Mouse (Mus musculus) central nervous system, embryonic 11.5 days (tissue): ENCODE data around the gene Zfp85. TPM values are rescaled to one million over a fixed set of nuclear protein-coding genes. Genes with fewer than 3 reads are reported as not detected.

Experiments used
- polyA plus RNA-seq: library from polyadenylated mRNA; depleted of rRNA; stranded (reverse); fragments of >200 nt; gene quantifications from 2 replicates; pipeline ENCODE4 v1.2.3, GENCODE M21; 2012; rRNA removed

The Zfp85 gene
- polyA plus RNA-seq = 4.4 and 5.5 TPM in 2 replicates

GRCm38 (mm10) chr13:67754333-67755306 is at the start of gene Zfp85:
Gene Zfp85, minus strand, starts transcription at chr13:67755228.

GRCm38 (mm10) chr13:67779265-67780221 is 24.5 kb upstream of the Zfp85 start, which contains the start of gene Zfp493:
Gene Zfp493, plus strand, starts transcription at chr13:67779693.

GRCm38 (mm10) chr13:67728641-67729318 is 26.2 kb downstream of the Zfp85 start, which contains the start of gene Zfp65:
Gene Zfp65, minus strand, starts transcription at chr13:67729173.

Other genes starting within 250 kb of the Zfp85 start
- not detected in 2 replicates for gene Gm26965, start 229.1 kb downstream of the Zfp85 start, polyA plus RNA-seq
- gene Zfp87, start 229.1 kb downstream of the Zfp85 start, polyA plus RNA-seq = 12.7 and 20.2 TPM in 2 replicates
- 8.5 and 11.2 TPM in 2 replicates for gene Zfp748, start 201.4 kb downstream of the Zfp85 start, polyA plus RNA-seq
- 1.2 and 3.6 TPM in 2 replicates for gene Zfp729b, start 145.5 kb downstream of the Zfp85 start, polyA plus RNA-seq
- 0.11 TPM in 1 of 2 replicates, not detected in the other for gene Gm49345, start 117.5 kb downstream of the Zfp85 start, polyA plus RNA-seq
- 1.9 and 3.4 TPM in 2 replicates for gene Zfp729a, start 117.4 kb downstream of the Zfp85 start, polyA plus RNA-seq
- gene Zfp738, start 68.2 kb downstream of the Zfp85 start, polyA plus RNA-seq = 6.1 and 11.8 TPM in 2 replicates
- 5.8 and 10.6 TPM in 2 replicates for gene Zfp65, start 26.1 kb downstream of the Zfp85 start, polyA plus RNA-seq
- 2.1 and 3.5 TPM in 2 replicates for gene Zfp493, start 24.5 kb upstream of the Zfp85 start, polyA plus RNA-seq
- gene Zfp273, start 58.5 kb upstream of the Zfp85 start, polyA plus RNA-seq = 3.3 and 5.9 TPM in 2 replicates
- gene Gm10037, start 75.9 kb upstream of the Zfp85 start, polyA plus RNA-seq = 4.2 and 6.3 TPM in 2 replicates
- gene BC048507, start 108.1 kb upstream of the Zfp85 start, polyA plus RNA-seq = 0.12 TPM in 1 of 2 replicates, not detected in the other